Mouse (Mus musculus) Patski (cell line): ENCODE measurements at regions not wholly inside any gene's neighbourhood (a gene's known extent, or its start where the extent isn't known, plus 50 kb on each side); places are given as distances from the start of the nearest gene placed in this dataset.

Experiments used
- ATAC-seq: fragments of 100-300 bp; one replicate; pipeline ENCODE4 v1.8.0; 2021
- CTCF ChIA-PET: fragments of 350-600 bp; sonication (Branson Sonifier 250); formaldehyde crosslinking; loops from one replicate; lab custom pipeline; 2022; ENCODE audit warnings: inconsistent platforms; lab: Charles Lee
- POLR2A ChIA-PET: fragments of 350-600 bp; sonication (Branson Sonifier 250); formaldehyde crosslinking; loops from one replicate; lab custom pipeline; 2022; ENCODE audit warnings: antibody characterized with exemption, inconsistent platforms; lab: Charles Lee
- DNase-seq: peaks from one replicate; pipeline ENCODE4 v3.0.0-alpha.2; 2011; ENCODE audit warnings: low read depth, low spot score
- H3K27me3 ChIP-seq: fragments of 371-371 bp; one replicate; pipeline ENCODE4 v1.5.1; 2021
- CTCF ChIP-seq: fragments of 100-300 bp; IDR thresholded peaks from one replicate; pipeline ENCODE4 v1.5.1; 2021
- in situ Hi-C: fragments of 300-500 bp; cut with MboI; formaldehyde crosslinking; loops from 3 replicates; pipeline ENCODE4 v1.11.1; 2018; ENCODE audit warnings: low pct_unique_long_range_greater_than_20kb, mixed read lengths

DNA sequence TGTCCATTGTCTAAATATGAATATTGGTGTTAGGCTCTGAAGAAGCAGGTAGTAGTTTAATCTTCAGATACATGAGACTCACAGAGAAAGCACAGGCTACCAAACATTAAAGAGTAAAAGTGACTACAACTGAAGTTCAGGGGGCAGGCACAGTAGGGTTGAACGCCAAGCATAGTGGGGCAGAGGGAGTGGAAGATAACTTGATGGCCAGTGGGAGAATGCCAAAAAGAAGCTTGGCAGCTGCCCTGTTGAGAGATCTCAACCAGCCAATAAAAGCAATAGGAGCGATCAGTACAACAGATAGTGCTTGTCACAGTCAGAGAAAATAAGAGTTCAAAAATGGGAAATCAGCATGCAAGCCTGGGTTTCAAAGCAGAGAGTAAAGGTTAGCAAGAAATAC is 125.4 kb upstream of the Cblb start:
- ChIA-PET POLR2A (no interaction called here), CTCF (no interaction called here)
- ATAC-seq (no peak), DNase-seq (no peak)
- TF ChIP-seq CTCF: no peak
- H3K27me3 ChIP-seq: peaks cover 13% of the 10 kb centered on the region
- in situ Hi-C loops: no loop called here

DNA sequence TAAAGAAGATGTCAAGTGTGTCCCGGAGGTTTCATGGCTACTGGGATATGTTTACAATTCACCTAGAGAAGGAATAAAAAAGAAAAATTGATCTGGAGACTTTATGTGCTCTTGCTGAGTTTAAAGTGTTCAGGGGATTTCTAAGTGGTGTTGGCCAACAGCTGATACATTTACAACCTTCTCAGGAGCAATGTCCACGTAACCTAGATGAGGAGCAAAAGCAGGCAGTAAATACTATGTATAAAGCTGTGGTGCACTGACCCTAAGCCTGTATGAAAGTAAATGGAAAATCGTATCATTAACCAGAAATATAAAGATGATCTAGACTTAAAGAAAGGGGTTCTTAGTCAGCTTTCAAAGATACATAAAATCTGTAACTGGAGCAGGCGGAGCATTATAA is 124.3 kb upstream of the Cblb start:
- peaks cover 13% of the 10 kb centered on the region for H3K27me3 ChIP-seq
- ChIA-PET CTCF (no interaction called here), POLR2A (no interaction called here)
- no peak for TF ChIP-seq CTCF
- in situ Hi-C loops: no loop called here
- ATAC-seq (no peak), DNase-seq (no peak)

DNA sequence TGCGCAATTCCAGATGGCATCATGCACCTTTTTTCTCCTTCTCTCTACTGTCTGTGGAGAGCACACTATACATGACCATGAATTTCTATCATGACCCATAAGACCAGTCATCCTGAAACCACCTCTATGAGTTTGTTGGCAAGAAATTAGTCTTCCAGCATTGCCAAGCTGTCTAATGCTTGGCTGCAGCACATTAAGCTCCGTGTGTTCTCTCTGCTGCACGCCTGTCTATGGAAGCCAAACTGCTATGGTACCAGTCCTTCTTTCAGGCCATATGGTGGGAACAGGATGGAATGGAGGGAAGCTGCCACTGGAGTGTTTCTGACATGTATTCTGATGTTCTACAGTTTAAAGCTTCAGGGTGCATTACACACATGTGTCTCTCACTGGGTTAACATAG is 121.0 kb upstream of the Cblb start:
- no peak for DNase-seq
- in situ Hi-C loops: no loop called here
- H3K27me3 ChIP-seq: peaks cover 9% of the 10 kb centered on the region
- ChIA-PET CTCF (no interaction called here), POLR2A (interaction anchor here (0.6 kb wide), 1 partner anchor 487 kb away, joined by 3 read pairs; no protein-coding TSS in a partner anchor)
- ATAC-seq: no peak
- no peak for TF ChIP-seq CTCF

DNA sequence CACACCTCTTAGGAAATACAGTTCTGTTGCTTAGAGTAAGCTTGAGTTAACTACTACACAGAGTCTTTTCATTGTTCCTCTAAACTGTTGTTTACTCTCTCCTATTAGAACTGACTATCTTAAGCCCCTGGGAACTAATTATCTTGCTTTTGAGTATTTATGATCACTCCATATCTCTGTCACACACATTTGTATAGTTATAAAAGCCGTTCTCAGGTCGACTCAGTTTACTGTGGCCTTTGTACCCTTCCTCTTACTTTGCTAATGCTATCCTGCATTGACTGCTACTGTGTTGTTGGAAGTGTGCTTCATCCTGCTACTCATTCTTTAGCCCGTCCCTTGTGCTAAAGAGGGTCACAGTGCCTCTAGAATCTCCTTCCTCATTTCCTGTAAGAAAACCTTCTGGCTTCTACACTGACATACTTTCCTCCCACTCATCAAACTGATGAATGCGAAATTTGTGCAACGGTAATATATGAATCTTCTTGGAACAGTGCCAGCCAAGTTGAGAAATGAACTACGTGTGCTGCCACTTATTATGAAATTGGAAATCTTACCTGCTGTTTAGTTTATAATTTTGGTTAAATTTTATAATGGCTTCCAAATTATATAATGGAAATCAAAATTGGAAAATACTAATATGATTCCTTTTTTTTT is 119.8 kb upstream of the Cblb start:
- ChIA-PET POLR2A (no interaction called here), CTCF (no interaction called here)
- in situ Hi-C loops: no loop called here
- ATAC-seq (no peak), DNase-seq (no peak)
- peaks cover 8% of the 10 kb centered on the region for H3K27me3 ChIP-seq
- no peak for TF ChIP-seq CTCF

DNA sequence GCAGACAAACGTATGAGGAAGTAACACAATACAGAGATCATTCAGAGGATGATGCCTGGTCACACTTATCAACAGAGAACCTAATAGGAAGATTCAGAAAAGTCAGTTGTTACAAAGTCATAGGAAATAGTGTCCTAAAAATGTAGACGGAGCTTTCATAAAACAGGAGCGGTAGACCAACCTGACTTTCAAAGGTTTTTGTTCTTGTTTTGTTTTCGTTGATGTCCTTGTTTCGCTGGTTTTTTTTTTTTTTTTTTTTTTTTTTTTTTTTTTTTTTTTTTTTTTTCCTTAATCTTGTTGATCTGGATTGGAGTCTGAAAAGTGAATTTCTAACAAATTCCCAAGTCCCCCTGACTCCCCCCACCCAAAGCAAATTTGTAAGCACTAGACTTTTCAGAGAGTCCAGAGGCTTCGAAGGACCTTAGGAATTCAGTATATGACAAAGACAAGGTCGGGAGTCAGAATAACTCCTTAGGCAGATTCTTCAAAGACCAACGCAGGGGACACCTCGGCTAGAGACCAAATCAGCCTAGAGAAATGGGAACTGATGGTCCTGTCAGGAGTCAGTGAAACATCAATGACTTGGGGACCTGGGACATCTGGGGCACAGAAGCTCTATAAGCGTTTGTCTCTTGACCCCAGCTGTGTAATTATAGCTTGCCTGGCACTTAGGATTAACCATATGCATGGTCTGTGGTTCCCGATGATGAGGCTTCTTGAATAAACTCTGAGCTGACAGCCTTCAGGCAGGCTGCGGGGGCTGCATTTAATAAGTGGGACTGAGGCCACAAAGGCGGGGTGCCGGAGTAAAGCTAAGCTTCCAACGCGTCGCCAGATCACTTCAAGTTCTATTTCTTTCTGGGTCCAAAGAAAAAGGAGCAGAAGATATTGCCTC is 115.7 kb upstream of the Cblb start:
- POLR2A ChIA-PET: no interaction called here
- DNase-seq (no peak), ATAC-seq (no peak)
- CTCF ChIA-PET: no interaction called here
- no peaks in the 10 kb centered on the region for H3K27me3 ChIP-seq
- in situ Hi-C loops: no loop called here
- no peak for TF ChIP-seq CTCF

DNA sequence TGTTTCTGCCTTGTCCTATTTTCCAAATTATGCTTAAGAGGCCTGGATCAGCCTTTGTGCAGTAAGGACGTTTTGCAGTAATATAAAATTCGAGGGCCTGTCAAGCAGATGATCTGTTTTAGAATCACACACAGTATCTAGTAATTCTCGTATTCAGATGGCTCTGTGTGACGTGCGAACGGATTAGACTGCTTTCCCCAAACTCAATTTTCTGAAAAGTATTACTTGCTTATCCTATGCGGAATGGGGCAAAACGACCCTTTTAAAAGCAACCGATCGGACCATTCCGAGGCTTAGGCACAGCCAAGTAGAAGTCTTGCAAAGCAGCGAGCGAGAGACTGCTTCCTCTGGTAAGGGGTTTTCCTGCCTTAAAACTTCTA is 115.1 kb upstream of the Cblb start:
- CTCF ChIA-PET: no interaction called here
- in situ Hi-C loops: no loop called here
- no peak for ATAC-seq
- POLR2A ChIA-PET: no interaction called here
- no peaks in the 10 kb centered on the region for H3K27me3 ChIP-seq
- DNase-seq: no peak
- no peak for TF ChIP-seq CTCF

DNA sequence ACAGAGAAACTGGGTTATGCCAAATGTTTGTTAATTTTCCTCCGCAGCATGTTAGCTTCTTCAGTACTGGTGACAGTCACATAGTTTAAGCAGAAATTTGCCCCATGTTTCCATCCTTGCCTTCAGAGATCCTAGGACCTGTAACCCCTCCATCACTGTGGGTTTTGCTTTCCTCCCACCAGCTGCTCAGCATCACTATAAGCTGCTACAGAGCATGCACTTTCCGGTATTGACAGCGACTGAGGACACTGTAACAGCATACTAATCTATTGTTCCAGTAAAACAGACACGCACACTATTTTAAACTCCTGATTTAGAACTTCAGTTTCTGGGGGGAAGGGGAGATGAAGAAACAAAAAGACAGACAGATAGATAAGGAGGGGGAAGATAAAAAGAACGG is 114.7 kb upstream of the Cblb start:
- ChIA-PET POLR2A (no interaction called here), CTCF (no interaction called here)
- DNase-seq: no peak
- TF ChIP-seq CTCF: no peak
- H3K27me3 ChIP-seq: no peaks in the 10 kb centered on the region
- no peak for ATAC-seq
- in situ Hi-C loops: no loop called here

DNA sequence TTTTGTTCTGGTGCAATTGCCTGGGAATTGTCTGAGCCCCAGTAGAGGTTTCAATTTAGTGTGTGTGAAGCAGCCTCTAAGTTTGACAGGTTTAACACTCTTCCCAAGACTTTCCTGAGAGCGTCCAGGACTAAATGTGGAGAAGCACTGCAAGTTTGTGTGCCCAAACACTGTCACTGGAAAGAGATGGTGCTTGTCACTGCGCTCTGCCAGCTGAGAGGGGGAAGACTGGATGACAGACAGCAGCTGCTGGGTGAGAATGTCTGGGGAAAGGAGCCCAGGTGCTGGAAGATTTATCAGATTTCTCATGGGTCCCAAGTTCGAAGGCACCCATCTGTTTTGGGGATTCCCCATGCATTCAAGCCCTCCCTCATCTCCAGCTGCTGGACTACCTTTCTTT is 114.2 kb upstream of the Cblb start:
- no peak for ATAC-seq
- TF ChIP-seq CTCF: no peak
- no peaks in the 10 kb centered on the region for H3K27me3 ChIP-seq
- ChIA-PET CTCF (no interaction called here), POLR2A (no interaction called here)
- in situ Hi-C loops: no loop called here
- DNase-seq: no peak

DNA sequence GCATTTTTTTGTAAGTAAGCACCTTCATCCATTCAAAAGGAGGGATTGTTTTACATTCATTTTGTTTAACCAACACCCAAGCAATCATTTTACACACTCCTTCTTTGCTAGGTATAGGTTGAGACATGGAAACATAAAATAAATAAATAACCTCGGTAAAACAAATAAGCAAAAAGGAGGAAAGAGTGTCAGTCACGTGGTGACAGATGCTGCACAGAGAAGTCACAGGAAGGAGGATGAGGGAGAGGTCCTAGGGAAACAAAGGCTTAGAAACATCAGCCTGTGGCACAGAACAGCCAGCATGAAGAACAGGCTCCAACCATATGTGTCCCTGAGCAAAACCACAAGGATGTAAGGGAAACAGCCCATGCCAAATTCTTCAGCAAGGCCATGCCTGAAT is 113.5 kb upstream of the Cblb start:
- DNase-seq (no peak), ATAC-seq (no peak)
- ChIA-PET CTCF (no interaction called here), POLR2A (no interaction called here)
- in situ Hi-C loops: no loop called here
- no peaks in the 10 kb centered on the region for H3K27me3 ChIP-seq
- TF ChIP-seq CTCF: no peak

DNA sequence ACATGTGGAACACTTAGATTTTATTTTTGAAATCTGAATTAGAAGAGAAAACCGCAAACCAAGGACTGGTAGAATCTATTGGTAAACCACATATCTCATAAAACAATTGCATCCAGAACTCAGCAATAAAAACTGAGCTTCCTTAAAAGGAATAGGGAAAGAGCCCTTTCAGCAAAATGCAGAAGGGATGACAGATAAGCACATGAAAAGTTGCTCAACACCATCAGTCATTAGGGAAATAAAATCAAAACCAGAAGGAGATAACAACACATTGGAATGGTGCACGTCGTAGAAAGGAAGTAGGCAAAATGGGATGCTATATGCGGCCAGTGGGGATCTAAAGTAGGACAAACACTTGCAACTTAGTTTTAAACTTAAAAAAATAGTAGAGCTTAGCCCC is 110.0 kb upstream of the Cblb start:
- in situ Hi-C loops: no loop called here

DNA sequence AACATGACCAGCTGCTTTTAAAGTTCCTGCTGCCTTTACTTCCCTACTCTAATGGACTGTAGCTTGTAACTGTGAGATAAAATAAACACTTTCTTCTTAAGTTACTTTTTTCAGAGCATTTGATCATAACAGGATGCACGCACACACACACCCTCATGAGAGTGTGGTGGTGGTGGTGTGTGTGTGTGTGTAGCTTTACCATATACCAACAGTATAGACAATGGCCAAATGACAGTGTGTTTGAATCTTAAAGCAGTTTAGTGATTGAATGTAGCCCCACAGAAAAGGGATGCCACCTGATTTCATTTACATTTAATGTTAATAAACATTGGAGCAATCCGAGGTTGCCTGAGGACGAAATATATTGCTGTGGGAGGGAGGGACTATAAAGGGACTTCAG is 108.4 kb upstream of the Cblb start:
- in situ Hi-C loops: no loop called here
- ChIA-PET CTCF (no interaction called here), POLR2A (no interaction called here)
- no peak for ATAC-seq
- H3K27me3 ChIP-seq: peaks cover 5% of the 10 kb centered on the region
- TF ChIP-seq CTCF: no peak
- DNase-seq: no peak

More for the DNA sequence above, 110.0 kb upstream of the Cblb start:
- POLR2A ChIA-PET: no interaction called here
- TF ChIP-seq CTCF: no peak
- DNase-seq (no peak), ATAC-seq (no peak)
- CTCF ChIA-PET: interaction anchor here (1.0 to 1.2 kb wide), 2 partner anchors 9 to 36 kb away, joined by 3 to 4 read pairs; no protein-coding TSS in a partner anchor
- peaks cover 5% of the 10 kb centered on the region for H3K27me3 ChIP-seq
